Mouse (Mus musculus) c-Kit-positive CD71-negative TER-119-negative erythroid progenitor cells, embryonic 14.5 days (primary cell): ENCODE measurements around the gene Fam49a.
A peak's percentile ranks its signal among the peaks of the same experiment; 100 is the strongest.
"Not testable (repeated sequence)": the region's sequence is repeated elsewhere in the genome, so short reads cannot be mapped to it uniquely, and the experiment has no call there.

Experiments used
- DNase-seq: peaks from one replicate; pipeline ENCODE4 v3.0.0-alpha.2; 2013; ENCODE audit warnings: low read depth

Fam49a gene

GRCm38 (mm10) chr12:12261987-12262971, at the start of gene Fam49a:
Gene Fam49a (plus strand): TSS chr12:12262139.
- DNase-seq: no peak

- no peak for DNase-seq
Observed at GRCm38 (mm10) chr12:12213536-12213935, 48.4 kb upstream of the Fam49a start.

GRCm38 (mm10) chr12:12218947-12219346, 43.0 kb upstream of the Fam49a start:
- DNase-seq: no peak

GRCm38 (mm10) chr12:12220755-12221496, 41.0 kb upstream of the Fam49a start:
- no peak for DNase-seq

- DNase-seq: no peak
Observed at GRCm38 (mm10) chr12:12222585-12223290, 39.2 kb upstream of the Fam49a start.

GRCm38 (mm10) chr12:12223336-12223735, 38.6 kb upstream of the Fam49a start:
- DNase-seq: peak; percentile 13

GRCm38 (mm10) chr12:12225706-12226105, 36.2 kb upstream of the Fam49a start:
- DNase-seq: no peak

GRCm38 (mm10) chr12:12227594-12227993, 34.3 kb upstream of the Fam49a start:
- DNase-seq: no peak

GRCm38 (mm10) chr12:12230031-12230557, 31.8 kb upstream of the Fam49a start:
- DNase-seq: no peak

GRCm38 (mm10) chr12:12232097-12232496, 29.8 kb upstream of the Fam49a start:
- no peak for DNase-seq

- DNase-seq: no peak
Observed at GRCm38 (mm10) chr12:12236978-12237377, 25.0 kb upstream of the Fam49a start.

GRCm38 (mm10) chr12:12239502-12239901, 22.4 kb upstream of the Fam49a start:
- no peak for DNase-seq

- no peak for DNase-seq
Observed at GRCm38 (mm10) chr12:12243148-12243547, 18.8 kb upstream of the Fam49a start.

GRCm38 (mm10) chr12:12247023-12247422, 14.9 kb upstream of the Fam49a start:
- DNase-seq: not testable (repeated sequence)

GRCm38 (mm10) chr12:12249521-12249920, 12.4 kb upstream of the Fam49a start:
- no peak for DNase-seq

GRCm38 (mm10) chr12:12253526-12253925, 8.4 kb upstream of the Fam49a start:
- no peak for DNase-seq

GRCm38 (mm10) chr12:12254139-12254538, 7.8 kb upstream of the Fam49a start:
- no peak for DNase-seq

GRCm38 (mm10) chr12:12260979-12261960, 669 bp upstream of the Fam49a start:
- DNase-seq: no peak

- no peak for DNase-seq
Observed at GRCm38 (mm10) chr12:12263371-12263791, 1.4 kb downstream of the Fam49a start.

GRCm38 (mm10) chr12:12264151-12264550, 2.2 kb downstream of the Fam49a start:
- DNase-seq: no peak

- DNase-seq: no peak
Observed at GRCm38 (mm10) chr12:12266552-12266951, 4.6 kb downstream of the Fam49a start.
